Mouse (Mus musculus): ENCODE data around the gene R3hcc1l.

R3hcc1l gene

DNA sequence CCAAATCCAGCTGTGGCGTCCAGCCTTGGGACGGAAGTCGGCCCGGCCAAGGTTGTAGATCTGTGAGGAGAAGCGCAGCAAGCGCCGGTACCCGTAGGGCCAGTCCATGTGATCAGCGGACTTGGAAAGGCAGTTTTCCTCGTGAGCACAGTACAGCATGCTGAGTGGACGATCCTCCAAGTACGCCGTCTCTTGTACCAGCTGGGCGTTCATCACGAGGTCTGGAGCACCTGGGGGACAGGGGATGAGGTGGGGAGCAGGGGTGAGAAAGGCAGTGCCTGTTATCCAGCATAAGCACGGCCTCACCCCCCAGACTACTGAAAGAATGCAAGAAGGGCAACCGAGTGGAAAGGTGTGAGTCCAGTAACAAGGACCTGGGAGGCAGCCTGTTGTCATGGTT lies 81.3 kb downstream of the R3hcc1l start:
- in situ Hi-C loops (cut with MboI, MseI): loop anchor here (10.0 kb wide), 1 partner anchor 1555 kb away; no protein-coding TSS in a partner anchor

DNA sequence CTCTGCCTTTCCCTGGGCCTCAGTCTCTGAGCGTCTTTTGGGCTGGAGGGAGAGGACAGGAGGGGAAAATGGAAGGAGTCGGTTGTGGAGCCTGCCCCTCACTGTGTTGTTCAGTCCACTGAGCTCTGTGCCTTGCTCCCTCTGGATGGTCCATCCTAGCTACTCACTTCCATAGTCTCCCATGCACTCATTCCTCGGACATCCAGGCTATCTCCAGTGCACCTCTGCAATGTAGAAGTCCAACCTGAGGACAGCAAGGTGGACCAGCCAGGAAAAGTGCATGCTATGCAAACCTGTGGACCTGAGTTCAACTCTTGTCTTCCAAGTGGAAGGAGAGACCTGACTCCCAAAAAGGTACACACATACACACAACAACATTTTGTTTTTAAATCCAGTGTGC lies 82.0 kb downstream of the R3hcc1l start:
- in situ Hi-C loops (cut with MboI, MseI): loop anchor here (10.0 kb wide), 1 partner anchor 1556 kb away; no protein-coding TSS in a partner anchor

DNA sequence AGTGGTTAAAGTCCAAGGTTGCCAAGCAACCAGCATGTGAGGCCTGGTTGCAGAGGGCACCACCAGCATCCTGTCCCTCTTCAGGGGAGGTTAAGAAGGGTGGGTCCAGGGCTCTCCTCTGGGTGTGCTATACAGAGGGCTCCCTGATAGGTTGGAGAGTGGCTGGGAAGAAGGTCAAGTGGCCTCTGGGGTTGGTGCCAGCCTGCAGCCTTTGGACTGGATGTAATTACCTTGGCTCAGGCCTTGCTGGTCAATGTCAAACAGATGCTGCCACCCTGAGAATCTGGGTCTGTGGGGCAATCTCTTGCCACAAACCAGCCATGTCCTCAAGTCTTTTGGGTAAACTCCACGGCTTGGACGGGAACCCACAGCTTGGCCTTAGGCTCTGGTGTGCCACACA lies 82.9 kb downstream of the R3hcc1l start:
- in situ Hi-C loops (cut with MboI, MseI): loop anchor here (10.0 kb wide), 1 partner anchor 1557 kb away; no protein-coding TSS in a partner anchor

DNA sequence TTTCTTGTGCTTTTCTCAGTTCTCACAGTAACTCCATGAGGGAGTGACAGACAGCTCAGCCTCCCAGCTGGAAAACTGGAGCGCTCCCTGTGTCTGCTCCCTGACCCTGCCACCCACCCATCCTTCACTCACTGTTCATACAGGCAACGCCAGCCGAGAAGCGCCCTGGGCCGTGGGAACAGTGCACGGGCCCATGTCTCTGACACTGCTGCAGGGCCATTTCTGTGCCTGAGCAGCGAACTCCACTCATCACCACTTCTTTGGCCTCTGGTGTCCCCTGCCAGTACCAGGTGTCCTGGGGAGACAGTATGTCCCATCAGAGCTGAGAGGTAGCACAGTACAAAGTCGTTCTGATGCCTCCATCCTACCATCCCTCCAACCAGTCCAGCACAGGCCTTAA lies 83.5 kb downstream of the R3hcc1l start:
- in situ Hi-C loops (cut with MboI, MseI): loop anchor here (10.0 kb wide), 1 partner anchor 1557 kb away; no protein-coding TSS in a partner anchor

DNA sequence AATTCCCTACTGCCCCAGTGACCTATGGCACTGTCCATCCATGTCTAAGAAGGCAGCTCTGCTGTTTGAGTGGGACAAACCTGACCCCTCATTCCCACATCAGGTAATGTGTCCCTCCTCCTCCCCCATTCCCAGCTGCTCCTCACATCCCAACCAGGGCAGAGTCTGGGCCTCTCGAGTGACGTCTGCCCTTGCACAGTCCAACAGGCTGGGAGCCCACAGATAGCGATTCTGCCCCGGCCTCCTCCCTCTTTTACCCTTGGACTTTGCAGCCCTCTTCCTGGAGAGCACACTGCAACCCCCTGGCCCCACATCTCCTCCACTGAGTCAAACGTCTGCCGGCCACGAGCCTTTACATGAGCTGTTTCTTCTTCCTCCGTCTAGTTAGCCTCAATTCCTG lies 84.0 kb downstream of the R3hcc1l start:
- in situ Hi-C loops (cut with MboI, MseI): loop anchor here (10.0 kb wide), 1 partner anchor 1558 kb away; no protein-coding TSS in a partner anchor

DNA sequence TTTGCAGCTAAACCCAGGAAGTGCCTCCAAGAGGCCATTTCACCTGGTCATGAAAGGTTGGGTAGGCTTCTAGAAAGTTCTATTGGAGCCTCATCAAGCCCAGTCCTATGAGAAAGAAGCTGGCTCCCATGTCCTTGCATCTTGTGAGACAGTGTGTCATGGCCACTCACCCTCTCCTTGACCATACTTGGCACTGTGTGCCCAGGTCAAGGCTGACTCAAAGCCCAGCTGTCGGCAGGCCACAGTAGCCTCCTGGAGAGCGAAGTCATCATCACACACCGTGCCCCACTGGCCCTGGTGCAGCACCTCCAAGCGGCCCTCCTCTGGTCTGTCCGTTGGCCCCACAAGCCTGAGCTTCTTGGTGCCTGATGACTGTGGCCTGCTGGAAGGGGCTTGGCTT lies 89.5 kb downstream of the R3hcc1l start:
- in situ Hi-C loops (cut with MboI, MseI): loop anchor here (10.0 kb wide), 1 partner anchor 1563 kb away; no protein-coding TSS in a partner anchor

DNA sequence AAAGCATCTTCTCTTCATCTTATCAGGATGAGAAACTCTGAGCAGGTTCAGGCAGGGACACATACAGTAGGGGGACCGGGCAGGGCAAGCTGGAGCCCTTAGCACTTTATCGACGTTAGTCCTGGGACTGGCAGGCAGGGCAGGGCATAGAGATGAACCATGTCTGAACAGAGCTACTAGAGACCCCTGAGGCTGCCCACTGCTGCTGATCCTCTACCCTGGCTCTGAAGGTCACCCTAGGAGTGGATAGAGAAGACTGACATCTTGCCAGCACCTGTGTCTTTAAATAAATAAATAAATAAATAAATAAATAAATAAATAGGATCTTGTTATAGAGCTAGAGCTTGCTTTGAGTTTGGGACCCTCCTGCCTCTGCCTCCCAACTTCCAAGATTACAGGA lies 91.2 kb downstream of the R3hcc1l start:
- in situ Hi-C loops (cut with MboI, MseI): loop anchor here (10.0 kb wide), 1 partner anchor 1565 kb away; no protein-coding TSS in a partner anchor

DNA sequence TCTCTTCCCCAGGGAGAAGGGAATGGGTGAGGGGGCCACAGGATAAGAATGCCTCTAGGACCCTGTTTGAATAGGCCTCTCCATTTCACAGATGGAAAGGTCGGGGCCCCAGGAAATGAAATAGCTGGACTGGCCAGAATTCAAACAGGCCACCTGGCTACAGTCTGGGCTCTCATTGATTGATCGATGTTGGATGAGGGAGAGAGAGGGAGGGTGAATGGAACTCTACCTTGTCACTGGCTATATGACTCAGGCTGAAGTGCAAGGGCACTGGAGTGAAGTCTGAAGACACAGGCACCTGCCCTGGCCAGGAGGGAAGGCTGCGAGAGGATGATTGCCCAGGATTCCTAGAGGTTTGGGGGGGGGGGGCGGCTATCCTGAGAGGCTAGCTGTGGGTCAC lies 93.2 kb downstream of the R3hcc1l start:
- in situ Hi-C loops (cut with MboI, MseI): no loop called here

DNA sequence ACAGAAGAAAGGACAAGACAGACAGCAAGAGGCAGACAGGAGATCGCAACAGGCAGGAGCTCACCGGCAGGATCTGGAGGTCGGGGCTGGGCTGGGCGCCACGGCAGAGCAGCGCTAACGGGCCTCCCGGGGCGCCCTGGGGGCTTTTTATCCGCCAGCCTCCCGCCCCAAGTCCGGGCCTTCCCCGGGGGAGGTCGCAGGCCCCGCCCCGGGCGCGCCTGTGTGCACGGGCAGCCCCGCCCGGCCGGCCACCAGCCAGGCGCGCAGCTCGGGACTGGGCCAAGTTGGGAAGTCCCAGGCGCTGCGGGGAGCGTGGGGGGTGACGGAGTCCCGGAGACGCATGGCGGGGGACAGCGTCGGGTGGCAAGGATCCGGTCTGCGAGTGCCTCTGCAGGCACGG lies 94.1 kb downstream of the R3hcc1l start, which contains the start of gene Loxl4:
Gene Loxl4 (minus strand): TSS at position 160 of the 400 bp plus-strand sequence.
- in situ Hi-C loops (cut with MboI, MseI): no loop called here

DNA sequence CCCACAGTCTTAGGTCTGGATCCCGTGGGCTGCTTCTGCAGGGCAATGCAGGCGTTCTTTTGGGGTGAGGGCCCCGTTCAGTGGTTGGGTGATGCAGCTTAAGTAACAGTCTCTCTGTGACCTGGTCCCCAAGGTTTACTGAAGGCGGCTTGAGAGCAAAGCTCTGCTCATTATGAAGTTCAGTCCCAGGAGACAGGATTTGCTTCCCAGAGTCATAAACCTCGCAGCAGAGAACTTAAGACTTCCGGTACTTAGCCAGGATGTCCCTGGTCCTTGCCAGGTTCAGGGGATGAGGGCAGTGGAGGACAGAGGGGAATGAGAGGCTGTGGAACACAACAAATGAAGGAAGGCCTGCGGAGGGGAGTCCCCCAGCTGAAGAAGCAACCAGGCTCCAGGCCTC lies 94.6 kb downstream of the R3hcc1l start:
- in situ Hi-C loops (cut with MboI, MseI): no loop called here

DNA sequence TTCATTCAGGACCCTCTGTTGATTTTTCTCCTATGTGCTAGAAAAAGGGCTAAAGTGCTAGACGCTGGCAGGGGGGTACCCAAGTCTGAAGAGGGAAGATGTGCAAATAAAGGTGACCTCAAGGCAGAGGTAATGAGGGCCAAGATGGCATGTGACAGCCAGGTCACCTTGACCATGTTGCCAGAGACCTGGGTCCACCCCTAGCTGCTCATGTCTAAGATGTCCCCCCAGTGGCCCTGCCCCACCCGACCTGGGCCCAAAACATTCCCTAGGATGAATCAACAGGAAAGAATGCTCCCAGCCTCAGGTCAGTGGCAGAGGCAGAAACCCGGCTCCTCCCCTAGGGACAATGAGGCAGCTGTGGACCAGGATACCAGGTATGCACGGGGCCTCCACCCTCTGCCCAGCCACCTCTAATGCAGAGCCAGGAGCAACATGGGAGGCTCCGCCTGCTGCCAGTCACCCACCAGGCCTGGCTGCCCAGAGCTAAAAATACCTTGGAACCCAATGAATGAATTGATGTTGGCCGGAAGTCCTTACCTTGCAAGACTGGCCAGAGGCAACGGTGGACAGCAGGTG lies 95.2 kb downstream of the R3hcc1l start:
- in situ Hi-C loops (cut with MboI, MseI): no loop called here

DNA sequence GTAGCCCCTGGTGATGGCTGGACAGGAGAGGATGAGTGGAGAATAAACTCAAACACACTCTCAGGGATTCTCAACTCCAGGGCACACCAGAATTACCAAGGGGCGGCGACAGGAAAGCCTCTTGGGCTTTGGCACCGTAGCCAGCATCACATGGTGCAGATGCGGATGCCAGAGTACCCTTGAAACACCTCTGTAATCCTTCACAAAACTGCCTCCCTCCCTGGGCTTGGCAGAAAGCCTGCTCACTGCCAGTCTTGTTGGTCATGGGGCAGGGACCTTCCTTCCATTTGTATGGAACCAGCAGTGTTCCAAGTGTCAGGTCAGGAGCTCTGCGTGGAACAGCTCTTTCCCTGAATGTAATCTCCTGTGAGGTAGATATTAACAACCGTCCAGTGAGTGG lies 109.5 kb downstream of the R3hcc1l start:
- in situ Hi-C loops (cut with MboI, MseI): no loop called here

DNA sequence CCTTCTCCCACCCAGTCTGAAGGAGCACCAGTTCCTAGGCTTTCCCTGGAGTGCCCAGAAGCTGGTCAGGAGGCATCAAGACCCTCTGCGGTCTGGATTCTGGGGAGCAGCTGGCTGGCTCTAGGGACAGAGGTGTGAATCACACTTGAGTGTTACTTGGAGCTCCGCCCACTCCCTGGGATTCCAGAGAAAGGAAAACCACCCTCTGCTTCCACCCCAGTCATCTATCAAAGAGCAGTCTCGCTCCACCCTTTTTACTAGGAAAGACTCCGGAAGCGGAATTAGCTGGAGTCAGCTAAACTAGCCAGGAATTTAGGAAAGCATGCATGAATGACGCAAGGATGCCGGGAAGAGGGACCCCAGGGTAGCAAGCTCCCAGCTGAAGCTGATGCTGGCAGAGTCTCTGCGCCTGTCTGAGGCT lies 113.0 kb downstream of the R3hcc1l start:
- in situ Hi-C loops (cut with MboI, MseI): no loop called here

DNA sequence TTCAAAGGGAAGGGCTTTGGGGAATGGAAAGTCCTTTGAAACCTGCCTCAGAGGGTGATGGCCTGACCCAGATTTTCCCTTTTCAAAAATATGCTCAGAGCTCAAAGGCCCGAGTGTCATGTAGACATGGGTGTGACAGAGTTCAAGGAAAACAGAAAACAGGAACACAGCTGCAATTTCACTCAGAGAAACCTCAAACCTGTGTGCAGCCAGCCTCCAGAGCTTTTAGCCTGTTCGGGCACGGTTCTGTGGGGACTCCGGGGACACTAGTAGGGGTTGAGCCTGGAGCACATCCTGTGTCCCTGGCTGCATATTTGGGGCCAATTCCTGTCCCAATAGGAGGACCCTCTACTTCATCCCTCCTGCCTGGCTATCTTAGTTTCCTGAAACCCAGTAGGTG lies 113.7 kb downstream of the R3hcc1l start:
- in situ Hi-C loops (cut with MboI, MseI): no loop called here

DNA sequence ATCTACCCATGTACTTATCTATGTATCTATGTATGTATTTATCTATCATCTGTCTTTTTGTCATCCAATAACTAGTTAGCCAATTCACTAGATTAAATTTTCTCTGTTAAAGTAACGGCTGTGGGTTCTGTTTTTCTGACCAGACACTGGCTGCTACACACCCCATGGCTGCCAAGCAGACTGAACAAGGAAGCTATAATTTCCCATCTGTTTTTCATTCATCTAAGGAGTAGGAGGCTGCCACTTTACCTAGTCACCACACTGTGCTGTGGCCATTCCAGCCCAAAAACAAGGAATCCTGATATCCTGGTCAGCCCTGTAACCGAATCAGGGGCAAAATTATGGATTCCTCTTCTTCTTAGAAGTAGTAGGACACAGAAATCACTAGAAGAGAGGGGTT lies 115.1 kb downstream of the R3hcc1l start:
- in situ Hi-C loops (cut with MboI, MseI): no loop called here

DNA sequence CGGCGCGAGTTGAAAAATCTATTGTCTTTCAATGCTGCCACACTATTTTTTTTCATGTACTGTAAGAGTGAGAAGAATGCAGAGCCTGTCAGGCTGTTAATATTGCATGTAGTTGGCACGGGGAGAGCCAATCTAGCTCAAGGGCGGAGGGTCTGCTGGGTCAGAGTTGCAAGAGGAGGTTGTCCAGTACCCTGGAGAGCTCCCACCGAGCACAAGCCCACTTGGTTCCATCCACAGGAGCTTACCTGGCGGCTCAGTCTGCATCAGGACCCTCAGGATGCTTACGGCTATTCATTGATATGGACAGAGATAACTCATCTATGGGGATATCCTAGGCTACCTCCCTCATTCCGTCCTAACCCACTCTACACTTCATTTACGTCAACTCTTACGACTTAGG lies 118.1 kb downstream of the R3hcc1l start:
- in situ Hi-C loops (cut with MboI, MseI): no loop called here

DNA sequence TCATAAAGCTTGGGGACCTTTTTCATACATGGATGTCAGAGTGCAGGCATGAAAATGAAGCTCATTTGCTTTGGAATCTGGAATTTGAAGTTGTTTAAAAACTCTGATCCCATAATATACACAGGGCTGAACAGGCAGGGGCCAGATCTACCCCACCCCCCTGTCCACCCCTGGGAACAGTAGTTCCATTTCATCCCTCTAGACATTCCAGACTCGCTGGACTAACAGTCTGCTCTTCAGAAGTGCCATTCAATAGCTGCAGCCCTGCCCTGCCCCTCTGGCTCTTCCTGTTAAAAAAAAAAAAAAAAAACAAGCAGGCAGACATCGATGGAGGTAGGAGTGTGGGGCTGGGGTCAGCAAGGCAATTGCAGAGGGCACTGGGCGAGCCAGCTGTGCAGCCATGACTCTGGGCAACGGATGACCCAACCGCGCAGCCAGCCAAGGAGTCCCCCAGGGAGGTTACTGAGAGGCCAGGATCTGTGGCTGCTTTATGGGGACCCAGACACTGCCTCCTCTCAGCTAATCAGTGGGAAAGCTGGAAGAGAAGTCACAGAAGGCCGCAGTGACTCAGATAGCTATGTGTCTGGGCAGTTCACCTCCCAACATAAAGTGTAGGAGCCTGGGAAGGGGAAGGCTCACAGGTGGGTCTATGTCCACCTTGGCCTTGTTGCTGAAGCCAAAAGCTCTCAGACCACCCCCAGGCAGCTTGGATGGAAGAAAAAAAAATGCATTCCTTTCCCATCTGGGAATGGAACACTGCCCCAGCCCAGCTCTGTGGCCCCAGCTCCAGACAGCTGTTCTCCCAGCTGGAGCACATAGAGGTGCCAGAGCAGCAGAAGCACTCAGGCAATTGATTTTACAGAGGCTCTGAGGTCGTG lies 120.3 kb downstream of the R3hcc1l start:
- in situ Hi-C loops (cut with MboI, MseI): no loop called here

DNA sequence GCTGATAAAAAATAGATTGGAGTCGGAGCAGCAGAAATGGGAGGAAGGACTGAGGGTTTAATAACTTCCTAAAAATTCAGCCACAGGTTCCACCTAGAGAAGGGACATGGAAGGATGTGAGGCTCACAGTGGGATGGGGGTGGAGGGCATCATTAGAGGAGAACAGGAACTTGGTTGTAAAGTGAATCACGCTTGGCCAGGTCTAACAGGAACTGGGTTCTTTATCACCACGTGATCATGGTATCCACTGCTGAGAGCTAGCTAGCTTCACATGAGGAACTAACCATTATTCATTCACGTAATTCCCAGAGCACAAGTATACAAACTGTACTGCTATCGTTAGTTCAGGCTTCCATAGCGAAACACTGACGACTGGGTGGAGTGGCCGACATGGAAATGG lies 121.0 kb downstream of the R3hcc1l start:
- in situ Hi-C loops (cut with MboI, MseI): no loop called here

DNA sequence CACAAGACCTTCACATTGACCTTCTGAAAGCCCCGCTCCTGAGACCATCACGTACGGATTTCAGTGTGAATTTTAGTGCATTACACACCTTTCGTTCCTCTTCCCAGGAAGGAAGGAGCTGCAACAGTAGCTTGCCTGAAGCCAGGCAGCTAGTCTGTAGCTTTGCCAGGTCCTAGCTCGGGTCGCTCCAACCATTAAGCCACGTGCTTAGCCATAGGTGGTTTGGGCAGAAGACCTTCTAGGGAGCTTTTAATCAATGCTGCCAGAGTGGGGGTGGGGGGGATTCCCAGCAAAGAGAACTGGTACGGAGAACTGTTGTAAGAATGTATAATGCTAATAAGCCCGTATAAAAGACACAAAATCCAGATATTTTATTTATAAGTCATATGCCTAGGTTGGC lies 121.7 kb downstream of the R3hcc1l start:
- in situ Hi-C loops (cut with MboI, MseI): no loop called here
